Mouse (Mus musculus) ES-Bruce4 (cell line): Measurements from ENCODE around the gene Clrn2.
A peak's percentile ranks its signal among the peaks of the same experiment; 100 is the strongest.

Source experiments
- CTCF ChIP-seq: IDR thresholded peaks from one replicate; pipeline ENCODE4 v1.8.1; 2011; ENCODE audit warnings: low read depth, low read length
- EP300 ChIP-seq: IDR thresholded peaks from 2 replicates; pipeline ENCODE4 v1.6.1; 2011; ENCODE audit warnings: low read depth, low read length; ENCODE audit not compliant: insufficient read depth
- POLR2A ChIP-seq: IDR thresholded peaks from one replicate; pipeline ENCODE4 v1.8.1; 2011; ENCODE audit warnings: low read length; ENCODE audit not compliant: insufficient read depth

DNA sequence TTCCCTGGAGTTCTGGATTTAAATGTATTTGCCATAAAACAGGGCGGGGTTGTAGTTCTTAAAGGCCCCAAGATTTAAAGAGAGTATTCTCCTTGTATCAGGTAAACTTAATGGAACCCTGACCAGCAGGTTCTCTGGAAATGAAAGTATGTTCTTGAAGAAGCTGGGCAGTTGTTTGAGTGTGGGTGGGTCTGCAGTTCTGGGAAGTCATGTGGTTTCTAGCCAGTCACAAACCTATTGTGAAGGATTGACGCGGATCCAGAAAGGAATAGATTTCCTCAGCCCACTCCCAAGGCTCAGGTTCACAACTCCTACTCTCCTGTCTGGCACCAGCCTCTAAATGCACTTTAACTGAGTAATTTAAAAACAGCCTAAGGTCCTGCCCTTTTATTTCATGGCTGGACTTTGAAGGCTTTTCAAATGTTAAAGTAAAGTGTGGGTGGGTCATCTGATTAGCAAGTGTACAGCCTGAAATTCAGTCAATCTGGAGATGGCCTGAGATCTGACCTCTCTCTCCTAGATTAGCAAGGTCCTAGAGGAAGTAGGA lies 42.0 kb downstream of the Clrn2 start:
- TF ChIP-seq CTCF, result no peak
- TF ChIP-seq POLR2A, result no peak
- 0 out of 2 replicates have a peak, but pooled peaks have one; percentile 11 for TF ChIP-seq EP300
